Mouse (Mus musculus) MEL (cell line): ENCODE data around the gene Ggt1.

Source experiments
- CTCF ChIP-seq, 3 experiments: IDR thresholded peaks in 2 of 3; conservative IDR thresholded peaks in 1 of 3; 2 replicates each; pipeline ENCODE4 v1.5.1; 2011 to 2012; ENCODE audit warnings: low read length in 3 of 3, low read depth in 2 of 3, mild to moderate bottlenecking in 2 of 3, improper control_type of control experiment in 1 of 3, inconsistent platforms in 1 of 3, mixed read lengths in 1 of 3, moderate library complexity in 1 of 3; ENCODE audit not compliant: control insufficient read depth in 1 of 3, insufficient read depth in 1 of 3, poor library complexity in 1 of 3, severe bottlenecking in 1 of 3
- KAT2A ChIP-seq: conservative IDR thresholded peaks from 2 replicates; pipeline ENCODE4 v1.6.1; 2012; ENCODE audit warnings: low read depth, low read length, improper control_type of control experiment, inconsistent platforms
- POLR2A ChIP-seq, 2 experiments: IDR thresholded peaks; 2 replicates each; pipeline ENCODE4 v1.6.1; 2011 to 2012; ENCODE audit warnings: low read length in 2 of 2, mild to moderate bottlenecking in 2 of 2, control low read depth in 1 of 2, improper control_type of control experiment in 1 of 2, low read depth in 1 of 2, moderate library complexity in 1 of 2; ENCODE audit not compliant: control insufficient read depth in 1 of 2, insufficient read depth in 1 of 2, poor library complexity in 1 of 2
- USF1 ChIP-seq: IDR thresholded peaks from 2 replicates; pipeline ENCODE4 v1.6.1; 2014; ENCODE audit warnings: low read depth, mild to moderate bottlenecking, inconsistent platforms, low read length, improper control_type of control experiment, moderate library complexity
- ZNF384 ChIP-seq: IDR thresholded peaks from 2 replicates; pipeline ENCODE4 v1.6.1; 2012; ENCODE audit warnings: low read depth, mild to moderate bottlenecking, inconsistent platforms, low read length, improper control_type of control experiment

GRCm38 (mm10) chr10:75635019-75635692, 73.8 kb downstream of the Ggt1 start:
- no peak for TF ChIP-seq USF1
- no peak for TF ChIP-seq KAT2A
- TF ChIP-seq POLR2A (IDR thresholded peaks at IDR 0.05; ENCODE audit: control insufficient read depth in 1 of 2, insufficient read depth in 1 of 2, low read depth in 1 of 2, low read length in 2 of 2, poor library complexity in 1 of 2) = no peak
- no peak for TF ChIP-seq CTCF (IDR thresholded peaks at IDR 0.05 in 2 of 3, conservative IDR thresholded peaks at IDR 0.05 in 1 of 3; ENCODE audit: control insufficient read depth in 1 of 3, insufficient read depth in 1 of 3, low read depth in 2 of 3, low read length in 3 of 3, poor library complexity in 1 of 3, severe bottlenecking in 1 of 3)
- TF ChIP-seq ZNF384 = no peak
